19 mouse cellular contexts compared by ENCODE assay signal in the genomic region with DNA sequence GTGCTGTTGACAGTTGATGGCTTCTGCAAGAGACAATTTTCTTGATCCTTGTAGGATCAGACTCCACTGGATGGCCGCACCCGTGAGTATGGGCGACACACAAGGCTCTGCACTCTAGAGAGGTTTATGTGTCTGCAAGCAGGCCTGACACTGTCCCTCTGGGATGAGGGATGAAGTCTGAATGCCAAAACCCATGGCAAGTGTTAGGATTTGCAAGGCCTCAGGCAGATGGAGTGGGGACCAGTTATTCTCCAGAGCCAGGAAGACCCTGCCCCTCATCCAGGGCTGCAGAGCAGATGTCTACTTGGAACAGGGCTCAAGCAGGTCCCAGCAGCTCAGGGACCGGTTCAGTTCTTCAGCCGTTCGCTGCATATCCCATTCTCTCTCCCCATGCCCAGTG. TPM values are rescaled to one million over a fixed set of nuclear protein-coding genes. Genes with fewer than 3 reads are reported as not detected.
DNase-seq lines count a peak whose midpoint lies in the region; ATAC-seq lines count a peak whose summit lies in the region.
"Had no signal": no experiment of that assay in that cellular context is flagged by ENCODE, and none has a peak within 500 bp of the region (broad histone marks: within the 10 kb centered on the region; RNA-seq: fewer than 3 reads in every experiment).

No protein-coding gene starts in this region.

- no peak overlapping the region for H3K4me2 ChIP-seq in hindbrain, embryonic 12.5 days (replicated peaks)
- H3K4me2 ChIP-seq: liver, embryonic 15.5 days; midbrain, embryonic 11.5 days; neural tube, embryonic 13.5 days had no signal

- WGBS in heart, embryonic 10.5 days, result 82% methylated on average over 6 of the region's 6 CpGs
- 91% methylated on average over 6 of the region's 6 CpGs for WGBS in hindbrain, embryonic 10.5 days
- 91% methylated on average over 6 of the region's 6 CpGs for WGBS in hindbrain, embryonic 12.5 days
- WGBS in limb, embryonic 10.5 days, result 91% methylated on average over 6 of the region's 6 CpGs

- H3K36me3 ChIP-seq in heart, embryonic 10.5 days, result no peaks in the 10 kb centered on the region
- no peaks in the 10 kb centered on the region for H3K36me3 ChIP-seq in hindbrain, embryonic 10.5 days
- no peaks in the 10 kb centered on the region for H3K36me3 ChIP-seq in hindbrain, embryonic 12.5 days
- H3K36me3 ChIP-seq in limb, embryonic 10.5 days, result no peaks in the 10 kb centered on the region
- H3K36me3 ChIP-seq: liver, embryonic 15.5 days; neural tube, embryonic 13.5 days had no signal

- no peak for DNase-seq in heart, embryonic 10.5 days (ENCODE audit: low spot score)
- no peak for DNase-seq in heart, adult 9 months (ENCODE audit: low spot score in 2 of 2)
- DNase-seq in hindbrain, embryonic 10.5 days (ENCODE audit: low spot score), result no peak
- peak; percentile 53 for DNase-seq in left cerebral cortex, postnatal 4 days
- DNase-seq in left cerebral cortex, postnatal 14 days (ENCODE audit: low spot score in 2 of 2), result no peak
- no peak for DNase-seq in limb, embryonic 10.5 days (ENCODE audit: low spot score)
- DNase-seq in gastrocnemius, adult 8-10 months (ENCODE audit: low spot score in 2 of 2), result no peak
- DNase-seq: adrenal gland, adult 8-10 months; cerebellum, postnatal 25 days; forebrain, postnatal 0 days; gastrocnemius, adult 2 months; kidney, adult 18-20 months; thymus, postnatal 14 days had no signal

- no peak for ATAC-seq in hindbrain, embryonic 12.5 days (ENCODE audit: low FRiP score)
- ATAC-seq: forebrain, postnatal 0 days had no signal

- H3K27me3 ChIP-seq in heart, embryonic 10.5 days (ENCODE audit: insufficient read depth, poor library complexity, severe bottlenecking), result peaks cover 7% of the 10 kb centered on the region; the same call in 1 of the 2 replicates
- 0 out of 2 replicates have a peak, but pooled peaks cover 14% of the 10 kb centered on the region for H3K27me3 ChIP-seq in hindbrain, embryonic 10.5 days (ENCODE audit: insufficient read depth, poor library complexity, severe bottlenecking)
- H3K27me3 ChIP-seq in hindbrain, embryonic 12.5 days, result no peaks in the 10 kb centered on the region
- H3K27me3 ChIP-seq in limb, embryonic 10.5 days (ENCODE audit: low read depth, poor library complexity, severe bottlenecking), result no peaks in the 10 kb centered on the region

- H3K4me1 ChIP-seq in heart, embryonic 10.5 days, result peaks cover 38% of the 10 kb centered on the region
- H3K4me1 ChIP-seq in hindbrain, embryonic 10.5 days (replicated peaks), result peaks cover 19% of the 10 kb centered on the region
- peaks cover 8% of the 10 kb centered on the region for H3K4me1 ChIP-seq in hindbrain, embryonic 12.5 days
- H3K4me1 ChIP-seq in limb, embryonic 10.5 days, result peaks cover 25% of the 10 kb centered on the region

- H3K4me3 ChIP-seq in heart, embryonic 10.5 days, result no peak overlapping the region
- no peak overlapping the region for H3K4me3 ChIP-seq in hindbrain, embryonic 10.5 days
- H3K4me3 ChIP-seq in hindbrain, embryonic 12.5 days, result no peak overlapping the region
- H3K4me3 ChIP-seq in limb, embryonic 10.5 days, result no peak overlapping the region
- H3K4me3 ChIP-seq: gastrocnemius, adult 2 months; liver, embryonic 15.5 days; neural tube, embryonic 13.5 days had no signal

- peak overlapping the region; percentile 56; the same call in 1 of the 2 replicates for H3K27ac ChIP-seq in heart, embryonic 10.5 days
- H3K27ac ChIP-seq in hindbrain, embryonic 10.5 days, result peak overlapping the region; percentile 50; the same call in 1 of the 2 replicates
- no peak overlapping the region for H3K27ac ChIP-seq in hindbrain, embryonic 12.5 days
- 0 out of 2 replicates have a peak overlapping the region, but pooled peaks have one; percentile 25 for H3K27ac ChIP-seq in limb, embryonic 10.5 days
- H3K27ac ChIP-seq: gastrocnemius, adult 2 months; liver, embryonic 15.5 days; macrophage had no signal

- intact Hi-C loops in left cerebral cortex, postnatal 4 days (cut with DNase I), result no loop called here
- intact Hi-C loops in left cerebral cortex, postnatal 14 days (cut with DNase I), result no loop called here

- no peak overlapping the region for H3K9ac ChIP-seq in hindbrain, embryonic 12.5 days
- H3K9ac ChIP-seq: forebrain, postnatal 0 days; liver, embryonic 15.5 days; neural tube, embryonic 13.5 days had no signal

- H3K9me3 ChIP-seq in heart, embryonic 10.5 days, result no peaks in the 10 kb centered on the region
- no peaks in the 10 kb centered on the region for H3K9me3 ChIP-seq in hindbrain, embryonic 10.5 days
- no peaks in the 10 kb centered on the region for H3K9me3 ChIP-seq in hindbrain, embryonic 12.5 days (replicated peaks)
- no peaks in the 10 kb centered on the region for H3K9me3 ChIP-seq in limb, embryonic 10.5 days (replicated peaks)
- H3K9me3 ChIP-seq: liver, embryonic 15.5 days; neural tube, embryonic 13.5 days had no signal

RNA-seq across cellular contexts. Expression of a gene that starts 7.9 kb away (rescaled TPM):
- 13.6 and 16.8 TPM in 2 replicates for polyA plus RNA-seq in heart, embryonic 10.5 days (2016; fragmentation: Nextera tagmentation; extraction: Ambion mirVana)
- polyA plus RNA-seq in hindbrain, embryonic 10.5 days (2016; fragmentation: Nextera tagmentation; extraction: Ambion mirVana), result 4.5 and 6.2 TPM in 2 replicates
- polyA plus RNA-seq in hindbrain, embryonic 12.5 days (2016; fragmentation: Nextera tagmentation; extraction: Ambion mirVana), result 18.5 and 21.4 TPM in 2 replicates
- 10 to 100 TPM; 58.1 to 60.3 TPM for total RNA-seq in left cerebral cortex, postnatal 4 days (2021)
- total RNA-seq in left cerebral cortex, postnatal 14 days (2021), result 10 to 100 TPM; 61.2 to 64.4 TPM
- 4.8 and 6.0 TPM in 2 replicates for polyA plus RNA-seq in limb, embryonic 10.5 days (2016; fragmentation: Nextera tagmentation; extraction: Ambion mirVana)
- 1 to 10 TPM; 4.1 to 8.0 (median 6.0) TPM for total RNA-seq in gastrocnemius, adult 8-10 months (2022)

RNA-seq across cellular contexts. Expression of a gene that starts 51.0 kb away (rescaled TPM):
- 847 and 1,150 TPM in 2 replicates for polyA plus RNA-seq in heart, embryonic 10.5 days (2016; fragmentation: Nextera tagmentation; extraction: Ambion mirVana)
- polyA plus RNA-seq in hindbrain, embryonic 10.5 days (2016; fragmentation: Nextera tagmentation; extraction: Ambion mirVana), result 593 and 677 TPM in 2 replicates
- polyA plus RNA-seq in hindbrain, embryonic 12.5 days (2016; fragmentation: Nextera tagmentation; extraction: Ambion mirVana), result 524 and 615 TPM in 2 replicates
- 100 to 1,000 TPM; 363 to 384 TPM for total RNA-seq in left cerebral cortex, postnatal 4 days (2021)
- 100 to 1,000 TPM; 411 to 446 TPM for total RNA-seq in left cerebral cortex, postnatal 14 days (2021)
- 608 and 623 TPM in 2 replicates for polyA plus RNA-seq in limb, embryonic 10.5 days (2016; fragmentation: Nextera tagmentation; extraction: Ambion mirVana)
- total RNA-seq in gastrocnemius, adult 8-10 months (2022), result 100 to 1,000 TPM; 712 to 770 (median 740) TPM

RNA-seq across cellular contexts. Expression of a gene that starts 55.6 kb away (rescaled TPM):
- 0.28 and 0.54 TPM in 2 replicates for polyA plus RNA-seq in heart, embryonic 10.5 days (2016; fragmentation: Nextera tagmentation; extraction: Ambion mirVana)
- polyA plus RNA-seq in hindbrain, embryonic 10.5 days (2016; fragmentation: Nextera tagmentation; extraction: Ambion mirVana), result 1.0 and 1.2 TPM in 2 replicates
- 0.36 and 0.63 TPM in 2 replicates for polyA plus RNA-seq in hindbrain, embryonic 12.5 days (2016; fragmentation: Nextera tagmentation; extraction: Ambion mirVana)
- under 1 TPM; 0.34 to 0.56 TPM for total RNA-seq in left cerebral cortex, postnatal 4 days (2021)
- total RNA-seq in left cerebral cortex, postnatal 14 days (2021), result under 1 TPM; 0.13 to 0.55 TPM
- 0.65 and 0.69 TPM in 2 replicates for polyA plus RNA-seq in limb, embryonic 10.5 days (2016; fragmentation: Nextera tagmentation; extraction: Ambion mirVana)
- total RNA-seq in gastrocnemius, adult 8-10 months (2022), result under 1 TPM in 3 of 4 experiments, not detected in 1; 0.07 to 0.29 (median 0.16) TPM
- polyA plus RNA-seq: macrophage; spleen, adult 2 months had no signal
